Mouse (Mus musculus): Measurements from ENCODE around the gene Ccdc58.
"Not testable (repeated sequence)": the region's sequence is repeated elsewhere in the genome, so short reads cannot be mapped to it uniquely, and the experiment has no call there.

The Ccdc58 gene

GRCm38 (mm10) chr16:36074772-36075171, 3.3 kb downstream of the Ccdc58 start:
- no peak for DNase-seq (ENCODE audit: low read depth, low spot score)

GRCm38 (mm10) chr16:36079916-36080315, 8.4 kb downstream of the Ccdc58 start:
- DNase-seq (ENCODE audit: low read depth, low spot score) = no peak

- no peak for DNase-seq (ENCODE audit: low read depth, low spot score)
These were observed 16.4 kb downstream of the Ccdc58 start for GRCm38 (mm10) chr16:36087846-36088245.

- no peak for DNase-seq (ENCODE audit: low read depth, low spot score)
These were observed 17.6 kb downstream of the Ccdc58 start for GRCm38 (mm10) chr16:36089065-36089464.

GRCm38 (mm10) chr16:36089850-36090616, 18.5 kb downstream of the Ccdc58 start:
- no peak for DNase-seq (ENCODE audit: low read depth, low spot score)

- no peak for DNase-seq (ENCODE audit: low read depth, low spot score)
These were observed 19.5 kb downstream of the Ccdc58 start for GRCm38 (mm10) chr16:36090785-36091509.

- DNase-seq (ENCODE audit: low read depth, low spot score) = no peak
These were observed 22.6 kb downstream of the Ccdc58 start for GRCm38 (mm10) chr16:36094079-36094478.

GRCm38 (mm10) chr16:36097813-36098499, 26.5 kb downstream of the Ccdc58 start:
- not testable (repeated sequence) for DNase-seq (ENCODE audit: low read depth, low spot score)

GRCm38 (mm10) chr16:36101526-36101925, 30.0 kb downstream of the Ccdc58 start:
- no peak for DNase-seq (ENCODE audit: low read depth, low spot score)

- DNase-seq (ENCODE audit: low read depth, low spot score) = no peak
These were observed 30.7 kb downstream of the Ccdc58 start for GRCm38 (mm10) chr16:36102211-36102610.

- DNase-seq (ENCODE audit: low read depth, low spot score) = not testable (repeated sequence)
These were observed 40.0 kb downstream of the Ccdc58 start for GRCm38 (mm10) chr16:36111486-36111885.

- not testable (repeated sequence) for DNase-seq (ENCODE audit: low read depth, low spot score)
These were observed 44.3 kb downstream of the Ccdc58 start for GRCm38 (mm10) chr16:36115751-36116150.

- DNase-seq (ENCODE audit: low read depth, low spot score) = no peak
These were observed 56.6 kb downstream of the Ccdc58 start for GRCm38 (mm10) chr16:36128092-36128491.

GRCm38 (mm10) chr16:36131141-36131540, 59.7 kb downstream of the Ccdc58 start, which contains the start of gene Csta1:
Csta1 (minus strand) TSS chr16:36131241.
- no peak for DNase-seq (ENCODE audit: low read depth, low spot score)

- DNase-seq (ENCODE audit: low read depth, low spot score) = no peak
These were observed 66.7 kb downstream of the Ccdc58 start for GRCm38 (mm10) chr16:36138201-36138600.
